Mouse (Mus musculus) midbrain, embryonic 14.5 days (tissue): ENCODE data around the gene Smpdl3a. TPM values are rescaled to one million over a fixed set of nuclear protein-coding genes. Genes with fewer than 3 reads are reported as not detected.

Source experiments
- ATAC-seq: fragments of 200-750 bp; cut with Nextera tagmentation; 2 replicates; pipeline ENCODE4 v1.8.0; 2017; ENCODE audit warnings: moderate number of reproducible peaks, moderate library complexity; ENCODE audit not compliant: low FRiP score, low TSS enrichment
- DNase-seq: peaks from one replicate; pipeline ENCODE4 v3.0.0-alpha.2; 2015
- H3K27ac ChIP-seq: fragments of 300-500 bp; sonication (generic); replicated peaks from 2 replicates; pipeline ENCODE4 v1.5.1; 2014; ENCODE audit warnings: mild to moderate bottlenecking, low read depth, low read length, moderate library complexity
- H3K27me3 ChIP-seq: fragments of 300-500 bp; sonication (generic); 2 replicates; pipeline ENCODE4 v1.6.1; 2014; ENCODE audit warnings: low read length, control low read depth, mixed read lengths; ENCODE audit not compliant: control insufficient read depth, insufficient read depth
- H3K36me3 ChIP-seq: fragments of 300-500 bp; sonication (generic); 2 replicates; pipeline ENCODE4 v1.6.1; 2014; ENCODE audit warnings: low read length, control low read depth; ENCODE audit not compliant: control insufficient read depth, insufficient read depth
- H3K4me1 ChIP-seq: fragments of 300-500 bp; sonication (generic); 2 replicates; pipeline ENCODE4 v1.6.1; 2014; ENCODE audit warnings: mild to moderate bottlenecking, antibody characterized with exemption, low read length, control low read depth; ENCODE audit not compliant: control insufficient read depth, insufficient read depth
- H3K4me2 ChIP-seq: fragments of 300-500 bp; sonication (generic); 2 replicates; pipeline ENCODE4 v1.6.1; 2014; ENCODE audit warnings: mild to moderate bottlenecking, low read length, moderate library complexity
- H3K4me3 ChIP-seq: fragments of 300-500 bp; sonication (generic); replicated peaks from 2 replicates; pipeline ENCODE4 v1.5.1; 2014; ENCODE audit warnings: low read depth, low read length
- H3K9ac ChIP-seq: fragments of 300-500 bp; sonication (generic); replicated peaks from 2 replicates; pipeline ENCODE4 v1.6.1; 2014; ENCODE audit warnings: mild to moderate bottlenecking, low read length, moderate library complexity
- H3K9me3 ChIP-seq: fragments of 300-500 bp; sonication (generic); 2 replicates; pipeline ENCODE4 v1.6.1; 2016; ENCODE audit warnings: low read length, control low read depth, mixed read lengths; ENCODE audit not compliant: control insufficient read depth
- WGBS: fragments of 180-500 bp; shearing (Covaris S2); extraction: QIAGEN DNeasy Blood & Tissue Kit; methylation state at CpG from one replicate; pipeline ENCODE4 v1.1.7; 2014; 5-methylcytosine and 5-hydroxymethylcytosine counted together
- polyA plus RNA-seq: library from polyadenylated mRNA; unstranded; fragments of >200 nt; fragmentation: Nextera tagmentation; extraction: Ambion mirVana; gene quantifications from 2 replicates; pipeline ENCODE4 v1.2.1, GENCODE M21; 2014

Gene Smpdl3a
- polyA plus RNA-seq, 1 experiment from 2014 or later: 18.7 TPM

GRCm38 (mm10) chr10:57835094-57835493, 41.0 kb downstream of the Smpdl3a start:
- H3K9ac ChIP-seq: no peak overlapping the region
- ATAC-seq: no peak
- H3K9me3 ChIP-seq: no peaks in the 10 kb centered on the region
- peaks cover 9% of the 10 kb centered on the region; the same call in 1 of the 2 replicates for H3K27me3 ChIP-seq
- no peak overlapping the region for H3K27ac ChIP-seq
- no peak overlapping the region for H3K4me3 ChIP-seq
- DNase-seq: no peak
- no peak overlapping the region for H3K4me2 ChIP-seq
- no peaks in the 10 kb centered on the region for H3K36me3 ChIP-seq
- WGBS: 100% methylated on average over 1 of the region's 1 CpGs
- no peaks in the 10 kb centered on the region for H3K4me1 ChIP-seq

GRCm38 (mm10) chr10:57835982-57836381, 41.8 kb downstream of the Smpdl3a start:
- Histone ChIP-seq H3K9ac (no peak overlapping the region), H3K36me3 (no peaks in the 10 kb centered on the region), H3K4me2 (no peak overlapping the region), H3K27ac (no peak overlapping the region), H3K9me3 (no peaks in the 10 kb centered on the region), H3K4me3 (no peak overlapping the region), H3K4me1 (no peaks in the 10 kb centered on the region), H3K27me3 (peaks cover 6% of the 10 kb centered on the region; the same call in 1 of the 2 replicates)
- DNase-seq: no peak
- no peak for ATAC-seq

GRCm38 (mm10) chr10:57841638-57842509, 47.7 kb downstream of the Smpdl3a start:
- Histone ChIP-seq H3K9ac (no peak overlapping the region), H3K4me3 (no peak overlapping the region), H3K9me3 (no peaks in the 10 kb centered on the region), H3K4me1 (no peaks in the 10 kb centered on the region), H3K27ac (no peak overlapping the region), H3K36me3 (no peaks in the 10 kb centered on the region), H3K27me3 (no peaks in the 10 kb centered on the region), H3K4me2 (no peak overlapping the region)
- 45% methylated on average over 8 of the region's 8 CpGs for WGBS
- ATAC-seq (peak; percentile 59; the same call in 1 of the 2 replicates), DNase-seq (peak; percentile 90)

- H3K36me3 ChIP-seq: no peaks in the 10 kb centered on the region
- ATAC-seq (peak; percentile 85), DNase-seq (peak; percentile 90)
- H3K4me1 ChIP-seq: no peaks in the 10 kb centered on the region
- no peak overlapping the region for H3K4me3 ChIP-seq
- H3K9ac ChIP-seq: no peak overlapping the region
- H3K9me3 ChIP-seq: no peaks in the 10 kb centered on the region
- 48% methylated on average over 5 of the region's 6 CpGs for WGBS
- no peaks in the 10 kb centered on the region for H3K27me3 ChIP-seq
- no peak overlapping the region for H3K27ac ChIP-seq
- H3K4me2 ChIP-seq: no peak overlapping the region
Observed at GRCm38 (mm10) chr10:57847916-57848682, 54.0 kb downstream of the Smpdl3a start.

Other genes with a start within 250 kb of the Smpdl3a start
- 2.9 and 3.6 TPM in 2 replicates for gene Pkib, start 162.4 kb upstream of the Smpdl3a start, polyA plus RNA-seq
- gene Fabp7, start 9.5 kb upstream of the Smpdl3a start, polyA plus RNA-seq: 1,508 and 1,932 TPM in 2 replicates